Mouse (Mus musculus): Measurements from ENCODE around the gene Trpv5. TPM values are rescaled to one million over a fixed set of nuclear protein-coding genes. Genes with fewer than 3 reads are reported as not detected.

The Trpv5 gene
- not detected for polyA plus RNA-seq (2015; fragmentation: Illumina TruSeq; extraction: RNeasy Lipid Tissue Mini Kit (QIAGEN cat#74804); ENCODE audit: insufficient read depth, low replicate concordance)

GRCm38 (mm10) chr6:41680669-41681068 is at the start of gene Trpv5:
Gene Trpv5 (minus strand): TSS chr6:41680769.

GRCm38 (mm10) chr6:41704123-41704522 is 23.6 kb upstream of the Trpv5 start, which contains the start of gene Kel:
Gene Kel (minus strand): TSS chr6:41704339.

GRCm38 (mm10) chr6:41684131-41684530 is 3.6 kb upstream of the Trpv5 start, which contains the start of gene Llcfc1:
Gene Llcfc1 (plus strand): TSS chr6:41684431.

GRCm38 (mm10) chr6:41636178-41636577 is 44.4 kb downstream of the Trpv5 start, which contains the start of gene Trpv6:
Gene Trpv6 (minus strand): TSS chr6:41636405.

GRCm38 (mm10) chr6:41605061-41605793 is 75.3 kb downstream of the Trpv5 start, which contains the start of gene Ephb6:
Gene Ephb6 (plus strand): TSS chr6:41605482.

Other genes with a start within 250 kb of the Trpv5 start
- not detected for gene Gm10334, start 234.6 kb downstream of the Trpv5 start, polyA plus RNA-seq (2015; fragmentation: Illumina TruSeq; extraction: RNeasy Lipid Tissue Mini Kit (QIAGEN cat#74804); ENCODE audit: insufficient read depth, low replicate concordance)
- not detected for gene Prss1, start 221.8 kb downstream of the Trpv5 start, polyA plus RNA-seq (2015; fragmentation: Illumina TruSeq; extraction: RNeasy Lipid Tissue Mini Kit (QIAGEN cat#74804); ENCODE audit: insufficient read depth, low replicate concordance)
- 8.4 TPM for gene Prss2, start 159.0 kb downstream of the Trpv5 start, polyA plus RNA-seq (2015; fragmentation: Illumina TruSeq; extraction: RNeasy Lipid Tissue Mini Kit (QIAGEN cat#74804); ENCODE audit: insufficient read depth, low replicate concordance)
- 2.0 TPM for gene Ephb6, start 75.3 kb downstream of the Trpv5 start, polyA plus RNA-seq (2015; fragmentation: Illumina TruSeq; extraction: RNeasy Lipid Tissue Mini Kit (QIAGEN cat#74804); ENCODE audit: insufficient read depth, low replicate concordance)
- not detected for gene Trpv6, start 44.4 kb downstream of the Trpv5 start, polyA plus RNA-seq (2015; fragmentation: Illumina TruSeq; extraction: RNeasy Lipid Tissue Mini Kit (QIAGEN cat#74804); ENCODE audit: insufficient read depth, low replicate concordance)
- not detected for gene Llcfc1, start 3.7 kb upstream of the Trpv5 start, polyA plus RNA-seq (2015; fragmentation: Illumina TruSeq; extraction: RNeasy Lipid Tissue Mini Kit (QIAGEN cat#74804); ENCODE audit: insufficient read depth, low replicate concordance)
- gene Kel, start 23.6 kb upstream of the Trpv5 start, polyA plus RNA-seq (2015; fragmentation: Illumina TruSeq; extraction: RNeasy Lipid Tissue Mini Kit (QIAGEN cat#74804); ENCODE audit: insufficient read depth, low replicate concordance) = 35.3 TPM
- gene Olfr459, start 94.4 kb upstream of the Trpv5 start, polyA plus RNA-seq (2015; fragmentation: Illumina TruSeq; extraction: RNeasy Lipid Tissue Mini Kit (QIAGEN cat#74804); ENCODE audit: insufficient read depth, low replicate concordance) = not detected
- not detected for gene Pip, start 166.8 kb upstream of the Trpv5 start, polyA plus RNA-seq (2015; fragmentation: Illumina TruSeq; extraction: RNeasy Lipid Tissue Mini Kit (QIAGEN cat#74804); ENCODE audit: insufficient read depth, low replicate concordance)
- not detected for gene Sval2, start 172.2 kb upstream of the Trpv5 start, polyA plus RNA-seq (2015; fragmentation: Illumina TruSeq; extraction: RNeasy Lipid Tissue Mini Kit (QIAGEN cat#74804); ENCODE audit: insufficient read depth, low replicate concordance)

All from spleen, adult 10 weeks (tissue).